Mouse (Mus musculus) heart, adult 9 months (tissue): ENCODE measurements around the gene Zfp398.

ENCODE experiments used
- DNase-seq, 2 experiments: peaks; one replicate each; pipeline ENCODE4 v3.0.0; 2022; ENCODE audit warnings: low spot score in 2 of 2

Gene Zfp398

GRCm38 (mm10) chr6:47903587-47903986 lies 68.1 kb downstream of the Zfp398 start:
- DNase-seq, result peak; percentile 12 to 23

GRCm38 (mm10) chr6:47904361-47904760 lies 68.9 kb downstream of the Zfp398 start:
- no peak for DNase-seq

GRCm38 (mm10) chr6:47904917-47905695 lies 69.6 kb downstream of the Zfp398 start:
- DNase-seq, result no peak

DNA sequence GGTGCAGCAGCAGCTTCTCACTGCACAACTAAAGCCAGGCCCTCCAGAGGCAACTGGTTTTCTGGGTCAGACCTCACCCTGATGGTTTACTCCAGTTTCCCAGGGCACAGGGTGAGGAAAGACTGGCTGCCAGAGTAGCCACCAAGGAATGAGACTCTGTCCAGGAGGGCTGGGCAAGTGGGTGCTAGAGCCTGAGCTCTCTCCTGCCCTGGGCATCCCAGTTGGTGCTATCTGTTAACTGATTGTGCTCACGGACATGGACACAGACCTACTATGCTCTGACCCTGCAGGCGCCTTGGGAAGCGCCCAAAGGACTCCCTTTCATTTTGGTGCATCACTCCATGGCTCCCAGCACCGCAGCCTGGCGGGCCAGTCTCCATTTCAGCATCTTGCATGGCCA lies 70.9 kb downstream of the Zfp398 start:
- no peak for DNase-seq

- no peak for DNase-seq
Observed at GRCm38 (mm10) chr6:47909007-47909406, 73.5 kb downstream of the Zfp398 start.

DNA sequence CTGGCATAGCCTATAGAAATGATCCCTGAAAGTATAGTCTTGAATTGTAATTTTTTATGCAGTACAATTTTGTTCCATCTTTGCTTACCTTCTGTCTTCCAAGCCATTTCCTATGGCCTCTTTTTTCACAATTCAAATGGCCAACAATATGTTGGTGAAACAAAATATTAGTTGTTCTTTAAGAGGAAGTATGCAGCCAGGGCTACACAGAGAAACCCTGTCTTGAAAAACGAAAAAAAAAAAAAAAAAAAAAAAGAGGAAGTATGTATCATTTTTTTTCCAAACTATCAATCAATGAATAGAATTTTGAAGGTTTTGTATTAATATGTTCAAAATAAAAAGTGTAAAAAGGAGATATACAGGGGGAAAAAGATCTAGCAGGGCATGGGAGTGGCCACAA lies 76.2 kb downstream of the Zfp398 start:
- no peak for DNase-seq

DNA sequence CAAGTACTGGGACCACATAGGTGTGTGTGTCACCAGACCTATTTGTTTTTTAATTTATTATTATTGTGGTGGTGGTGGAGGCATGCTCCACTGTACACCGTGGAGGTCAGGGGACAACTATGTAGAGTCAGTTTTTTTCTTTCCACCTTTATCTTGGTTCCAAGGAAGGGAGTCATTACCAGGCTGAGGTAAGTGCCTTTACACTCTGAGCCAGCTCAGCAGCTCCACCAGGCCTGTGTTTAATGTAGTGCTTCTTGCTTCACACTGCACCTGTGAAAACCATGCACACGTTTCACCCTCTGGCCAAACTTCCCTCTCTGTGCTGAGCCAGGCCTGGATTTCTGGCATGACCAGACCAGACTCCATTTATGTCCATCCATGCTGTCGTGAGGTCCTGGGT lies 77.5 kb downstream of the Zfp398 start:
- DNase-seq, result no peak

DNA sequence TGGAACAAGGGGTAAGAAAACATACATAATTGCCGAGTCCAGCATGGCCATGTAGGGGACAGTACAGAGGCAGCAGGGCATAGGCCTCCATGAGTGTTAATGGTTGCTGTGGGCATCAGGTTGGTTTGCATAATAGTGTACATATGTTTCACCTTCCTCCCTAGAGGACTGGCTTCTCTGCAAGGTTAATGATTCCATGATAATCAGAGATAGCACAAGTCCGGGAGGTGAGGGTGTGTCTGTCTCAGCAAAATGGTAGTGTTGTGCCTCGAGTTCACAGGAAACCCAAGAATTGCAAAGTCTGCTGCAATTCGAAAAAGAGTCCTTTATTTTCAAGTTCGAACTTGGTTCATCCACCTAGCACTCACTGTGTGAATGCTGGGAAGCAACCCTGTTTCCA lies 81.6 kb downstream of the Zfp398 start:
- no peak for DNase-seq

- DNase-seq, result no peak
Observed at GRCm38 (mm10) chr6:47918768-47919274, 83.4 kb downstream of the Zfp398 start.

DNA sequence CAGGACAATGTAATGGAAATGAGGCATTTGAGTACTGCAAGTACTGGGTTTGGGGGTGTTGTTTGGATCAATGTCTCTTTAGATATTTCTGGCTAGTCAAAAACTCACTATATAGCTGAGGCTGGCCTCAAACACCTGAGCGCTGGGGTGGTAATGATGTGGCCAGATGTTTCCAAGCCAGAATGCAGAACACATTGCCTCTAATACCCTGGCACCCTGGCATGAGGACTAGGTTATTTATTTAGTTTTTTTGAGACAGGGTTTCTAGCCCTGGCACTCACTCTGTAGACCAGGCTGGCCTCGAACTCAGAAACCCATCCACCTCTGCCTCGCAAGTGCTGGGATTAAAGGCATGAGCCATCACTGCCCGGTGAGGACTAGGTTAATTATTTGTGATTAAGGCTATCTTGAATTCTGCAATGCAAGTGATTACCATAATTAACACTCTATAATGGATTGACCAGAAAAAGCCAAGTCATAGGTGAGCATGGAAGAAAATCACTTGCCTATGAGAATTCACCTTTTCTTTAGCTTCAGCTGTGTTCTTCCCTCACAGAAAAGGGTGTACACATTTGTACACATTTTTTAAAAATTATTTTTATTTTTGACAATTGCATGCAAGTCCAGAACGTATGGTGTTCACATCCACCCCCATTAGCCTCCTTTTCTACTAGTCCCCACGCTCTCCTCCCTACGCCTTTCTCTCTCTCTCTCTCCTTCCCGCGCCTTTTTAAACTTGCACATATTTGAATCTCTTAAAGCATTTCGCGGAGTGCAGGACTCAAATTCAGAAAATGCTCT lies 84.4 kb downstream of the Zfp398 start:
- DNase-seq, result no peak

DNA sequence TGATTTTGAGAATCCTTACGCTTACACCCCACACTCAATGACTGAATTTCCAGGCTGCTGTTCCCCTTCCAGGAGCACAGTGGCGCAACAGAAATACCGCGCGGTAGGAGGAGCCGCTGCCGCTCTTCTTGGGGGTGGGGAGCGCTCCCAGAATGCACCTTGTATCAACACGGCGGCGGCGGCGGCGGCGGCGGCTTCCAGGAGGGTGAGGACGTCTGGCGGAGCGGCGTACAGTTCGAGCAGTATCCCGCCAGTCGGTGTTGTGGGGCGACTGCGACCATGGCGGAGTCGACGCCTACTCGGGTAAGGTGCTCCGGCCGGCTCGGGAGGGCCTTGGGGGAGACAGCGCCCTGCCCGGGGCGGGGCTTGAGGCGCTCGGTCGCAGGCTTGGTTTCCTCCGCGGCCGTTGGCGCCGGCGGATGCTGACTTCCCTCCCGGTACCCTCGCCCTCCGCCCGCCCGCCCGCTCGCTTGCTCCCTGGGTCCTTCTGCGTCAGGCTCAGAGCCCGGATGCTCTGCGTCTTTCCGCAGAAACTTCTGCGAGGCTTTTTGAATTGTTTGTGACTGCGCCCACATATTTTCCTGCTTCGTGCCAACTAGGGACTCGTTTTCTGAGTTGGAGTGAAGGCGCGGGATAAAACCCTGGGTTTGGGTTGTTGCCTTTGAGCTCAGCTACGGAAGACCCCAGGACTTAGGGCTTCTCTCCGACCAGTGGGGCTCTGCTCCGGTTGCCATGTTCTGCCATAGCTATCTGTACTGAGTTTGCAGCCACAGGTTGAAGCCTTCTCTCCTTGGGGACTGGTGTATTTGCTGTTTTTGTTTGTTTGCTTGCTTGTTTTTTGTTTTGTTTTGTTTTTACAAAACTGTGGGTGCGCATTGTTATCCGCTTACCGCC lies 85.2 kb downstream of the Zfp398 start, which contains the start of gene Zfp212:
Gene Zfp212 (plus strand): TSS at position 30 of the 894 bp plus-strand sequence.
- peak; percentile 76 to 88 for DNase-seq
